Mouse (Mus musculus) heart, postnatal 0 days (tissue): ENCODE data around the gene Gtf2h1. TPM values are rescaled to one million over a fixed set of nuclear protein-coding genes. Genes with fewer than 3 reads are reported as not detected.

Experiments
- ATAC-seq: fragments of 200-750 bp; cut with Nextera tagmentation; 2 replicates; pipeline ENCODE4 v1.8.0; 2017; ENCODE audit warnings: low read depth, moderate number of reproducible peaks, moderate library complexity; ENCODE audit not compliant: insufficient read depth
- DNase-seq: peaks from one replicate; pipeline ENCODE4 v3.0.0-alpha.2; 2016; ENCODE audit warnings: low spot score
- H3K27ac ChIP-seq: fragments of 300-500 bp; sonication (generic); 2 replicates; pipeline ENCODE4 v1.5.1; 2014; ENCODE audit warnings: low read depth, mild to moderate bottlenecking
- H3K27me3 ChIP-seq: fragments of 300-500 bp; sonication (generic); 2 replicates; pipeline ENCODE4 v1.6.1; 2014; ENCODE audit warnings: low read length, mixed read lengths; ENCODE audit not compliant: control insufficient read depth, insufficient read depth
- H3K36me3 ChIP-seq: fragments of 300-500 bp; sonication (generic); replicated peaks from 2 replicates; pipeline ENCODE4 v1.6.1; 2014; ENCODE audit warnings: low read length, mixed read lengths; ENCODE audit not compliant: control insufficient read depth, insufficient read depth
- H3K4me1 ChIP-seq: fragments of 300-500 bp; sonication (generic); 2 replicates; pipeline ENCODE4 v1.6.1; 2014; ENCODE audit warnings: antibody characterized with exemption; ENCODE audit not compliant: control insufficient read depth, insufficient read depth
- H3K4me2 ChIP-seq: fragments of 300-500 bp; sonication (generic); 2 replicates; pipeline ENCODE4 v1.6.1; 2014; ENCODE audit warnings: low read depth, mild to moderate bottlenecking, low read length, moderate library complexity
- H3K4me3 ChIP-seq: fragments of 300-500 bp; sonication (generic); 2 replicates; pipeline ENCODE4 v1.5.1; 2014; ENCODE audit warnings: low read depth, low read length
- H3K9ac ChIP-seq: fragments of 300-500 bp; sonication (generic); replicated peaks from 2 replicates; pipeline ENCODE4 v1.6.1; 2014; ENCODE audit warnings: low read depth, low read length, mixed read lengths
- H3K9me3 ChIP-seq: fragments of 300-500 bp; sonication (generic); replicated peaks from 2 replicates; pipeline ENCODE4 v1.6.1; 2016; ENCODE audit warnings: low read length; ENCODE audit not compliant: control insufficient read depth
- CTCF ChIP-seq: IDR thresholded peaks from 2 replicates; pipeline ENCODE4 v1.5.1; 2016; ENCODE audit warnings: antibody characterized with exemption, control low read depth, low read depth
- EP300 ChIP-seq: IDR thresholded peaks from 2 replicates; pipeline ENCODE4 v1.6.1; 2016; ENCODE audit warnings: antibody characterized with exemption, low read depth
- WGBS: fragments of 180-500 bp; shearing (Covaris S2); extraction: QIAGEN DNeasy Blood & Tissue Kit; methylation state at CpG from one replicate; pipeline ENCODE4 v1.1.7; 2014; 5-methylcytosine and 5-hydroxymethylcytosine counted together
- polyA plus RNA-seq: library from polyadenylated mRNA; unstranded; fragments of >200 nt; fragmentation: Nextera tagmentation; extraction: Ambion mirVana; gene quantifications from 2 replicates; pipeline ENCODE4 v1.2.1, GENCODE M21; 2015
- total RNA-seq: library from RNA; depleted of rRNA; stranded (reverse); fragments of >200 nt; gene quantifications from 2 replicates; pipeline ENCODE4 v1.2.3, GENCODE M21; 2014; ENCODE audit warnings: low replicate concordance

Gtf2h1 gene
- total and polyA plus RNA-seq, 2 experiments from 2014 or later, result 22.8 to 29.0 TPM

GRCm38 (mm10) chr7:46762601-46763000, 33.3 kb upstream of the Gtf2h1 start:
- Histone ChIP-seq H3K4me1 (no peaks in the 10 kb centered on the region), H3K9ac (no peak overlapping the region), H3K27ac (no peak overlapping the region), H3K36me3 (peaks cover 63% of the 10 kb centered on the region), H3K4me3 (no peak overlapping the region), H3K27me3 (no peaks in the 10 kb centered on the region), H3K4me2 (no peak overlapping the region), H3K9me3 (no peaks in the 10 kb centered on the region)
- 92% methylated on average over 5 of the region's 5 CpGs for WGBS
- TF ChIP-seq EP300 (no peak), CTCF (no peak)
- DNase-seq (no peak), ATAC-seq (no peak)

- ATAC-seq (no peak), DNase-seq (no peak)
- no peaks in the 10 kb centered on the region for H3K9me3 ChIP-seq
- TF ChIP-seq CTCF (no peak), EP300 (no peak)
- peaks cover 83% of the 10 kb centered on the region for H3K36me3 ChIP-seq
- H3K4me2 ChIP-seq, result no peak overlapping the region
- H3K27ac ChIP-seq, result no peak overlapping the region
- 84% methylated on average over 8 of the region's 8 CpGs for WGBS
- no peaks in the 10 kb centered on the region for H3K27me3 ChIP-seq
- no peak overlapping the region for H3K4me3 ChIP-seq
- no peak overlapping the region for H3K9ac ChIP-seq
- no peaks in the 10 kb centered on the region for H3K4me1 ChIP-seq
These were observed 31.2 kb upstream of the Gtf2h1 start for GRCm38 (mm10) chr7:46764672-46765071.

GRCm38 (mm10) chr7:46767371-46767770, 28.5 kb upstream of the Gtf2h1 start:
- Histone ChIP-seq H3K36me3 (peaks cover 74% of the 10 kb centered on the region), H3K27me3 (no peaks in the 10 kb centered on the region), H3K4me2 (no peak overlapping the region), H3K4me3 (no peak overlapping the region), H3K9ac (no peak overlapping the region), H3K27ac (no peak overlapping the region), H3K9me3 (no peaks in the 10 kb centered on the region), H3K4me1 (no peaks in the 10 kb centered on the region)
- DNase-seq, result no peak
- no peak for TF ChIP-seq CTCF
- no peak for TF ChIP-seq EP300
- no peak for ATAC-seq

GRCm38 (mm10) chr7:46768451-46768850, 27.5 kb upstream of the Gtf2h1 start:
- Histone ChIP-seq H3K4me1 (no peaks in the 10 kb centered on the region), H3K4me2 (no peak overlapping the region), H3K9ac (no peak overlapping the region), H3K36me3 (peaks cover 73% of the 10 kb centered on the region), H3K9me3 (no peaks in the 10 kb centered on the region), H3K4me3 (no peak overlapping the region), H3K27me3 (no peaks in the 10 kb centered on the region), H3K27ac (no peak overlapping the region)
- 83% methylated on average over 7 of the region's 7 CpGs for WGBS
- TF ChIP-seq EP300, result no peak
- no peak for TF ChIP-seq CTCF
- ATAC-seq (no peak), DNase-seq (no peak)

GRCm38 (mm10) chr7:46770706-46771105, 25.2 kb upstream of the Gtf2h1 start:
- H3K4me2 ChIP-seq, result no peak overlapping the region
- no peak overlapping the region for H3K9ac ChIP-seq
- ATAC-seq (peak; percentile 62; the same call in 1 of the 2 replicates), DNase-seq (peak; percentile 52)
- no peaks in the 10 kb centered on the region for H3K27me3 ChIP-seq
- WGBS, result 52% methylated on average over 4 of the region's 4 CpGs
- H3K36me3 ChIP-seq, result peaks cover 72% of the 10 kb centered on the region
- no peaks in the 10 kb centered on the region for H3K9me3 ChIP-seq
- no peak for TF ChIP-seq EP300
- peak; percentile 98 for TF ChIP-seq CTCF
- no peaks in the 10 kb centered on the region for H3K4me1 ChIP-seq
- H3K4me3 ChIP-seq, result no peak overlapping the region
- H3K27ac ChIP-seq, result no peak overlapping the region

GRCm38 (mm10) chr7:46789177-46789849, 6.6 kb upstream of the Gtf2h1 start:
- WGBS, result 73% methylated on average over 5 of the region's 5 CpGs
- Histone ChIP-seq H3K9ac (no peak overlapping the region), H3K4me1 (no peaks in the 10 kb centered on the region), H3K4me2 (no peak overlapping the region), H3K9me3 (no peaks in the 10 kb centered on the region), H3K4me3 (no peak overlapping the region), H3K36me3 (peaks cover 39% of the 10 kb centered on the region), H3K27me3 (no peaks in the 10 kb centered on the region), H3K27ac (no peak overlapping the region)
- no peak for TF ChIP-seq EP300
- no peak for TF ChIP-seq CTCF
- no peak for DNase-seq
- ATAC-seq, result no peak
